Mouse (Mus musculus): ENCODE measurements around the gene Eya2. TPM values are rescaled to one million over a fixed set of nuclear protein-coding genes. Genes with fewer than 3 reads are reported as not detected.
"Not testable (repeated sequence)": the region's sequence is repeated elsewhere in the genome, so short reads cannot be mapped to it uniquely, and the experiment has no call there.

Eya2 gene
- polyA plus RNA-seq, 1 experiment = 0.12 TPM

- no peak overlapping the region for H3K4me3 ChIP-seq
- TF ChIP-seq POLR2AphosphoS2 (IDR thresholded peaks at IDR 0.05; ENCODE audit: insufficient read length, low read depth) = no peak
- no peak for TF ChIP-seq POLR2A (IDR thresholded peaks at IDR 0.05; ENCODE audit: insufficient read length, low read depth)
- TF ChIP-seq USF1 (IDR thresholded peaks at IDR 0.05; ENCODE audit: low read depth) = no peak
- TF ChIP-seq SRF (IDR thresholded peaks at IDR 0.05; ENCODE audit: control insufficient read depth, insufficient read length, low read depth) = no peak
- no peak for TF ChIP-seq MYOG (IDR thresholded peaks at IDR 0.05; ENCODE audit: control insufficient read depth in 1 of 3, insufficient read depth in 1 of 3, insufficient read length in 2 of 3, low read depth in 2 of 3)
- no peak for TF ChIP-seq TCF12 (IDR thresholded peaks at IDR 0.05; ENCODE audit: insufficient read depth, poor library complexity, severe bottlenecking)
- no peak for TF ChIP-seq REST (IDR thresholded peaks at IDR 0.05; ENCODE audit: insufficient read depth, insufficient read length)
- TF ChIP-seq MYOD1 (IDR thresholded peaks at IDR 0.05; ENCODE audit: control insufficient read depth in 1 of 3, insufficient read length in 2 of 3, low read depth in 2 of 3) = no peak
- peaks cover 24% of the 10 kb centered on the region for H3K36me3 ChIP-seq (ENCODE audit: control insufficient read depth, insufficient read depth)
- H3K79me2 ChIP-seq (ENCODE audit: control insufficient read depth, insufficient read depth) = no peaks in the 10 kb centered on the region
- no peak overlapping the region for H3ac ChIP-seq (ENCODE audit: control insufficient read depth, insufficient read length)
- H3K27me3 ChIP-seq (ENCODE audit: control insufficient read depth, insufficient read depth, insufficient read length) = no peaks in the 10 kb centered on the region
- no peak overlapping the region for H3K4me2 ChIP-seq (ENCODE audit: low read depth)
Observed at GRCm38 (mm10) chr2:165793283-165793638, 198.4 kb downstream of the Eya2 start.

- Histone ChIP-seq H3K79me2 (ENCODE audit: control insufficient read depth, insufficient read depth) (no peaks in the 10 kb centered on the region), H3K4me2 (ENCODE audit: low read depth) (no peak overlapping the region), H3K27me3 (ENCODE audit: control insufficient read depth, insufficient read depth, insufficient read length) (no peaks in the 10 kb centered on the region), H3K4me3 (no peak overlapping the region), H3K36me3 (ENCODE audit: control insufficient read depth, insufficient read depth) (peaks cover 19% of the 10 kb centered on the region), H3ac (ENCODE audit: control insufficient read depth, insufficient read length) (no peak overlapping the region)
- TF ChIP-seq MYOG (IDR thresholded peaks at IDR 0.05; ENCODE audit: control insufficient read depth in 1 of 3, insufficient read depth in 1 of 3, insufficient read length in 2 of 3, low read depth in 2 of 3) (no peak), CEBPB (IDR thresholded peaks at IDR 0.05; ENCODE audit: insufficient read depth, poor library complexity, severe bottlenecking) (no peak), USF1 (IDR thresholded peaks at IDR 0.05; ENCODE audit: low read depth) (no peak), MYOD1 (IDR thresholded peaks at IDR 0.05; ENCODE audit: control insufficient read depth in 1 of 3, insufficient read length in 2 of 3, low read depth in 2 of 3) (no peak), TCF12 (IDR thresholded peaks at IDR 0.05; ENCODE audit: insufficient read depth, poor library complexity, severe bottlenecking) (no peak), MAX (IDR thresholded peaks at IDR 0.05; ENCODE audit: low read depth) (no peak), POLR2AphosphoS2 (IDR thresholded peaks at IDR 0.05; ENCODE audit: insufficient read length, low read depth) (no peak)
Observed at GRCm38 (mm10) chr2:165797876-165798275, 203.0 kb downstream of the Eya2 start.

- not testable (repeated sequence) for H3K4me2 ChIP-seq (ENCODE audit: low read depth); H3K79me2 ChIP-seq (ENCODE audit: control insufficient read depth, insufficient read depth); H3K4me3 ChIP-seq; H3ac ChIP-seq (ENCODE audit: control insufficient read depth, insufficient read length); H3K27me3 ChIP-seq (ENCODE audit: control insufficient read depth, insufficient read depth, insufficient read length)
- H3K36me3 ChIP-seq (ENCODE audit: control insufficient read depth, insufficient read depth) = peaks cover 12% of the 10 kb centered on the region
Observed at GRCm38 (mm10) chr2:165800174-165800573, 205.3 kb downstream of the Eya2 start.

GRCm38 (mm10) chr2:165808179-165808975, 213.5 kb downstream of the Eya2 start:
- no peak for TF ChIP-seq CEBPB (IDR thresholded peaks at IDR 0.05; ENCODE audit: insufficient read depth, poor library complexity, severe bottlenecking)
- TF ChIP-seq TCF12 (IDR thresholded peaks at IDR 0.05; ENCODE audit: insufficient read depth, poor library complexity, severe bottlenecking) = no peak
- no peak for TF ChIP-seq MAX (IDR thresholded peaks at IDR 0.05; ENCODE audit: low read depth)
- TF ChIP-seq TCF3 (IDR thresholded peaks at IDR 0.05; ENCODE audit: insufficient read length, low read depth) = no peak
- TF ChIP-seq E2F4 (IDR thresholded peaks at IDR 0.05; ENCODE audit: insufficient read depth) = no peak
- no peak for TF ChIP-seq REST (IDR thresholded peaks at IDR 0.05; ENCODE audit: insufficient read depth, insufficient read length)
- TF ChIP-seq POLR2AphosphoS2 (IDR thresholded peaks at IDR 0.05; ENCODE audit: insufficient read length, low read depth) = no peak
- no peak for TF ChIP-seq MYOG (IDR thresholded peaks at IDR 0.05; ENCODE audit: control insufficient read depth in 1 of 3, insufficient read depth in 1 of 3, insufficient read length in 2 of 3, low read depth in 2 of 3)
- no peak for TF ChIP-seq POLR2A (IDR thresholded peaks at IDR 0.05; ENCODE audit: insufficient read length, low read depth)
- no peak for TF ChIP-seq MYOD1 (IDR thresholded peaks at IDR 0.05; ENCODE audit: control insufficient read depth in 1 of 3, insufficient read length in 2 of 3, low read depth in 2 of 3)
- no peak for TF ChIP-seq SRF (IDR thresholded peaks at IDR 0.05; ENCODE audit: control insufficient read depth, insufficient read length, low read depth)
- TF ChIP-seq USF1 (IDR thresholded peaks at IDR 0.05; ENCODE audit: low read depth) = no peak
- no peak overlapping the region for H3K4me3 ChIP-seq

DNA sequence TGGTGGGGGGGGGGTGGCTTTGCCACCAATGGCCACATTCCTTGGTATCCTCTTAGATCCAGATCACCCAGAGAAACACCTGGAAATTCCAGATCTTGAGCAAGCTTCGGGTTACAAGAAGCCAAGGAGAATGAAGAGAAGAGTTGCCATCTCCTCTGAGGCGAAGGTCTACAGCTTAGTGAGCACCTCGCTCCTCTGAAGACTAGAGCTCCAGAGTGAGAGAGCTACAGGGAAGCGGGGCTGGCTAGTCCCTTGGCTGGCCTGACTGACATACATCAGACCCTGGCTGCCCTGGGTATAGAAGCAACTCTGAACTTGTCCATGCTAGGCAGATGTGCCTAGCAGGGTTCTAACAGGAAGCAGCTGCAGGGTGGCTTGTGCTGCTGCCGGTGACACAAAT, 214.3 kb downstream of the Eya2 start:
- Histone ChIP-seq H3K79me2 (ENCODE audit: control insufficient read depth, insufficient read depth) (no peaks in the 10 kb centered on the region), H3K27me3 (ENCODE audit: control insufficient read depth, insufficient read depth, insufficient read length) (no peaks in the 10 kb centered on the region), H3K36me3 (ENCODE audit: control insufficient read depth, insufficient read depth) (peaks cover 36% of the 10 kb centered on the region), H3K4me2 (ENCODE audit: low read depth) (no peak overlapping the region), H3ac (ENCODE audit: control insufficient read depth, insufficient read length) (no peak overlapping the region), H3K4me3 (no peak overlapping the region)
- no peak for TF ChIP-seq E2F4 (IDR thresholded peaks at IDR 0.05; ENCODE audit: insufficient read depth)
- TF ChIP-seq TCF12 (IDR thresholded peaks at IDR 0.05; ENCODE audit: insufficient read depth, poor library complexity, severe bottlenecking) = no peak
- no peak for TF ChIP-seq MYOG (IDR thresholded peaks at IDR 0.05; ENCODE audit: control insufficient read depth in 1 of 3, insufficient read depth in 1 of 3, insufficient read length in 2 of 3, low read depth in 2 of 3)
- no peak for TF ChIP-seq POLR2A (IDR thresholded peaks at IDR 0.05; ENCODE audit: insufficient read length, low read depth)
- no peak for TF ChIP-seq SRF (IDR thresholded peaks at IDR 0.05; ENCODE audit: control insufficient read depth, insufficient read length, low read depth)
- no peak for TF ChIP-seq TCF3 (IDR thresholded peaks at IDR 0.05; ENCODE audit: insufficient read length, low read depth)
- no peak for TF ChIP-seq CEBPB (IDR thresholded peaks at IDR 0.05; ENCODE audit: insufficient read depth, poor library complexity, severe bottlenecking)
- TF ChIP-seq REST (IDR thresholded peaks at IDR 0.05; ENCODE audit: insufficient read depth, insufficient read length) = no peak
- TF ChIP-seq MAX (IDR thresholded peaks at IDR 0.05; ENCODE audit: low read depth) = no peak
- TF ChIP-seq MYOD1 (IDR thresholded peaks at IDR 0.05; ENCODE audit: control insufficient read depth in 1 of 3, insufficient read length in 2 of 3, low read depth in 2 of 3) = no peak
- TF ChIP-seq USF1 (IDR thresholded peaks at IDR 0.05; ENCODE audit: low read depth) = no peak
- no peak for TF ChIP-seq POLR2AphosphoS2 (IDR thresholded peaks at IDR 0.05; ENCODE audit: insufficient read length, low read depth)

More at GRCm38 (mm10) chr2:165808179-165808975, 213.5 kb downstream of the Eya2 start:
- Histone ChIP-seq H3K4me2 (ENCODE audit: low read depth) (no peak overlapping the region), H3K79me2 (ENCODE audit: control insufficient read depth, insufficient read depth) (no peaks in the 10 kb centered on the region), H3K27me3 (ENCODE audit: control insufficient read depth, insufficient read depth, insufficient read length) (no peaks in the 10 kb centered on the region), H3K36me3 (ENCODE audit: control insufficient read depth, insufficient read depth) (peaks cover 36% of the 10 kb centered on the region), H3ac (ENCODE audit: control insufficient read depth, insufficient read length) (no peak overlapping the region)
